Mouse (Mus musculus) cerebellum, adult 9-11 months (tissue): ENCODE data around the gene Ndufs2.

Experiments
- DNase-seq: peaks from one replicate; pipeline ENCODE4 v3.0.0; 2022

Ndufs2 gene

GRCm38 (mm10) chr1:171278436-171278835, 27.2 kb upstream of the Ndufs2 start:
- DNase-seq: peak; percentile 4

DNA sequence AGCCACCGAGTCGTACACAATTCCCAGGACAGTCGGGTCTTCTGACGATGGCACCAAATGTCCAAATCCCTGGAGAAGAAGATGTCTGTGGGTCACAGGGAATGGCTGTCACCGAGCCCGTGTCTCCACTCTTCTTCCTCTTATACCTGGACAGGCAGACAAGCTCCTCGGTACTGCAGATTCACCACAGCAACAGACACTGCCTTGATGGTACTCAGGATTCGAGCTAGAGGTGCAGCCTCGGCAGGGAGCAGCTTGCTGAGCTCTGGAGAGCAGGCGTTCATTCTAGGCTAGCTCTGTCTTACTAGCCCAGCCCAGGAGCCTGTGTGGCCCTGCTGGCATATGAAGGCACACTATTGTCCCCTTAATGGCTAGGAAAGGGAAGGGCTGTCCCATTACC, 26.5 kb upstream of the Ndufs2 start:
- no peak for DNase-seq

DNA sequence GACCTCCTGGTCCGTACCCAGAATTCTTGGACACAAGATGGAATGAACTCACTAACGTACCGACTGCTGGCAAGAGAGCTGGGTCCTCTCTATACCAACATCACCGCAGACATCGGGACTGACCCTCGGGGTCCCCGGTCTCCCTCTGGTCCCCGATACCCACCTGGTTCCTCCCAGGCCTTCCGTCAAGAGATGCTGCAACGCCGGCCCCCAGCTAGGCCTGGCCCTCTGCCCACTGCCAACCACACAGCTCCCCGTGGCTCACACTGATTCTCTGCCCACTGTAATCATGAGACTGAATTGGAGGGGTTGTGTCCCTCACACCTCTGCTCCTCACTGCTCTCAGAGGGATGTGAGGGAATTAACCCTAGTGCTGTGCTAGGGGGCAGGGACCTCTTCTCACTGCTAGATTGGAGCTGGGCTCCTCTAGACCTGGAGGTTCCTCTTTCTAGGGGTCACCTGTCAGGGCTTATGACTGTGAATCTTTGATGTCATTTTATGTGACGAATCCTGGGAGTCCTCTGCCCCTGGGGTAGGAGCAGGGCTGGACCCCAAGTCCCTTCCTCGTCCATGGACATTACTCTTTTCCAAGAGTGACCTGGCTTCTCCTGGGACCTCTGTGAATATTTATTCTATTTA, 25.0 kb upstream of the Ndufs2 start:
- peak; percentile 13 for DNase-seq

- no peak for DNase-seq
Measured at GRCm38 (mm10) chr1:171275144-171275734, 24.1 kb upstream of the Ndufs2 start.

DNA sequence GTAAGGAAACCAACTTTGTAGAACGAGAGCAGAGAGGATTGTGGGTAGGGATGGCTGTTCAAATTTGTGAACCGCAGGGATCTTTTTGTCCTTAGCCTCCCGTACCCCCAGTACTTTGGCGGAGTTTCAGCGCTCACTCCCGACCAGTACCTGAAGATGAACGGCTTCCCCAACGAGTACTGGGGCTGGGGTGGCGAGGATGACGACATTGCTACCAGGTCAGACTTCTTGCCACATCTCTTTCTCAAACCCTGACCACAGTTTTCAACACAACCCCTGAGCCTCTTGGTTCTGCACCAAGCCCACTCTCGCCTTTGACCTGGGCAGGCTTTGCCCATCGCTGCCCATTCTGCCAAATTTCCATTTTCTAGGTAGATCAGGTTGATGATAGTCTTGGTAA, 23.0 kb upstream of the Ndufs2 start:
- DNase-seq: no peak

- DNase-seq: no peak
Measured at GRCm38 (mm10) chr1:171272086-171272485, 20.9 kb upstream of the Ndufs2 start.

GRCm38 (mm10) chr1:171271622-171272021, 20.4 kb upstream of the Ndufs2 start:
- DNase-seq: no peak

DNA sequence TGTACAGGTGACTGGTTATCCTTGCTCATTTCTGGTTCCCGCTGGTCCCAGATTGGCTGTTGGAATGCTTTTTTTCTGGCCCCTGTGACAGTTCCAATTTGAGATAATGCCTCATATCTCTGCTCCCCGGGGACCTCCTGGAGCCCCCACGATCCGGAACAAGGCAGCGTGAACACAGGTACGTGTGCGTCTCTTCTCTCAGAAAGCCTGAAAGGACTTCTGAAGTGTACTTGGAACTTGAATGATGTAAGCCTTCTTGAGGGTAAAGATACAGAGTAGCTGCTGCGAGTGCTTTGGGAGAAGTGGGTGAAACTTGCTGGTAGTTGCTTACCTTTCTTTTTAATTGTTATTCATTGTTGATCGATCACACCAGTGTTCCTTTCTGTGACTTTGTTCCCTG, 20.0 kb upstream of the Ndufs2 start:
- DNase-seq: no peak

GRCm38 (mm10) chr1:171270573-171270900, 19.3 kb upstream of the Ndufs2 start:
- DNase-seq: no peak

- peak; percentile 97 for DNase-seq
Measured at GRCm38 (mm10) chr1:171269848-171270572, 18.8 kb upstream of the Ndufs2 start, which contains the start of gene B4galt3. Gene B4galt3 (plus strand): TSS chr1:171270328.

- DNase-seq: no peak
Measured at GRCm38 (mm10) chr1:171268341-171268740, 17.2 kb upstream of the Ndufs2 start.

DNA sequence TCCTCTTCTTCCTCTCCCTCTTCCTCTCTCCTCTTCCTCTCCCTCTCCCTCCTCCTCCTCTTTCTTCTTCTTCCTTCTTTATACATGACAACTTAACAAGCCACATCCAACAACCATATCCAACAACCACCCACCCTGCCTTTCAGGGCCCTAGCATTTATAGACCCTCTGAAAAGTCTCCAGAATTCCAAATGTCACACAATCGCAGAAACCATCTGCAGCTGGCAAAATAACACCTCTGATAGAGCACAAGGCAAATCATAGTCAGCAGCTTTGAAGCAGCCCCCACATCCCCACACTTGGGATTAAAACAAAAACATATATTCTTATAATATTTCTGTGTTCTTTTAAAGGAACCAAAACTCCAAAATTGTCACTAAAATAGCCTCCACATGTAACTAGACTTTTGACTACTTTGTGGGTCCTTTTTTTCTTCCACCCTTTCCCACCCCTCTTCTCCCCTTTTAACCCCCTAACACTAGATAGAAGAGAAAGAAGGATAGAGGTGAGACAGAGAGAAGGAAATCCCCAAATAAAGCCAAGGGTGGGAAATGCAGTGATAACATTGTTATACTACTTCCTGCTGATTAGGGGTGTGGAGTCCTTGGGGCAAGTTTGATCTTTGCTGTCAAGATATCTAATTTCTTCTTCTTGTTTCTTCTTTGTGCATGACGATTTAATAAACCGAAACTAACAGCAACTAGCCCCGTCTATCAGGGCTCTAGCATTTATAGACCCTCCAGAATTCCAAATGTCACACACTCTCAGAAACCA, 15.0 kb upstream of the Ndufs2 start:
- DNase-seq: no peak

DNA sequence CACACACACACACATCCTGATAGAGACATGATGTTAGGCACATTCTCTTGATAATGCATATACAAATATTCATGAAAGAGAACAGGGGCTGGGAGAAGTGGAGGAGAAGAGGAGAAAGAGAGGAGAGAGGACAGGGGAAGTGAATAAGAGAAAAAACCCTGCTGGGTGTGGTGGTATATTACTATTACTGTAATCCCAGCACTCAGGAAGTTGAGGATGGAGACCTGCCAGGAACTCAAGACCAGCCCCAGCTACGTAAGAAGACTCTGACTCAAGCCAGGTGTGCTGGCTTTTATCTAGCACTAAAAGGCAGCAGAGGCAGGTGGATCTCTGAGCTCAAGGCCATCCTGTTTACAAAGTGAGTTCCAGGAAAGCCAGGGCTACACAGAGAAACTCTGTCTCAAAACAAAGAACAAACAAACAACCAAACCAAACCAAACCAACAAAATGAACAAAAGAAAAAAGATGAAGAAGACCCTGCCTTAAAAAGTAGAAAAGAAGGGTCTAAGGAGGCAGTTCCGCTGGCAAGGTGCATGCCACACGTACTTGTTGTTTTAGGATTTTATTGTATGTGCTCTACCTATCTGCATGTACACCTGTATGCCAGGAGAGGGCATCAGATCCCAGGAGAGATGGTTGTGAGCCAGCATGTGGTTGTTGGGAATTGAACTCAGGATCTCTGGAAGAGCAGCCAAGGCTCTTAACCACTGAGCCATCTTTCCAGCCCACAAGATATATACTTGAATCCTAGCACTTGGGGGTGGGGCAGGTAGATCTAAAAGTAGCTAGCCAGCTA, 12.7 kb upstream of the Ndufs2 start:
- no peak for DNase-seq

DNA sequence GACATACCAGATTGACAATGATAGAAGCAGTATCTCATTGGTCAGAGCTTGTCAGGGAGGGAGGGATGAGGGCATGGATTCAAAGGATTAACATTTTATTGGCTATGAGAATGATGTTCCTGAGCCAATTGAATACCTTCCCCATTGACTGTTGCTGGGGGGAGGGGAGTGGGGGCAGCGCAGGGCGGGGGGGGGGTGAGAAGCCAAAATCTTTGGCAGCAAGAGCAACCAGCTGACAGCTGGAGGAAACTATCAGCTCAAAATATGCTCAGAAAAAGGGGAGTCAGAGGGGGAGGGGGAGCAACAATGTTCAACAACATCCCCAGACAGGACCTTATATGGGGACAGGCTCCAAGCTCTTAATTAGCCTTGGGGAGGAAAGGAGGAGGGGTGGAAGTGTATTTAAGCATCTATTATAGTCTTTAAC, 12.0 kb upstream of the Ndufs2 start:
- DNase-seq: no peak

- DNase-seq: no peak
Measured at GRCm38 (mm10) chr1:171262594-171263130, 11.5 kb upstream of the Ndufs2 start.

GRCm38 (mm10) chr1:171260316-171260715, 9.1 kb upstream of the Ndufs2 start:
- no peak for DNase-seq

DNA sequence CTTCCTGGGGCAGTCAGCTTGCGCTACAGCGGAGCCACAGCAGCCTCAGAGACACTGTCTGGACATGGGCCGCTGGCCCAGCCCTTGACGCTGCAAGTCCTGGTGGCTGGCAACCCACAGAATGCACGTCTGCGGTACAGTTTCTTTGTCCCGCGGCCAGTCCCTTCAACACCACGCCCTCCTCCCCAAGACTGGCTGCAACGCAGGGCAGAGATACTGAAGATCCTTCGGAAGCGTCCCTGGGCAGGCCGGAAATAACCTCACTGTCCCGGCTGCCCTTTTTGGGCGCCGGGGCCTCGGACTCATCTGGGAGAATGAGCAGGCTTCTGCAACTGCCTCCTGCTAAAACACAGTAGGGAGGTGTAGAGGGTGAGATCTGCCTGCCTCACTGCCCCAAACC, 7.7 kb upstream of the Ndufs2 start:
- DNase-seq: no peak

DNA sequence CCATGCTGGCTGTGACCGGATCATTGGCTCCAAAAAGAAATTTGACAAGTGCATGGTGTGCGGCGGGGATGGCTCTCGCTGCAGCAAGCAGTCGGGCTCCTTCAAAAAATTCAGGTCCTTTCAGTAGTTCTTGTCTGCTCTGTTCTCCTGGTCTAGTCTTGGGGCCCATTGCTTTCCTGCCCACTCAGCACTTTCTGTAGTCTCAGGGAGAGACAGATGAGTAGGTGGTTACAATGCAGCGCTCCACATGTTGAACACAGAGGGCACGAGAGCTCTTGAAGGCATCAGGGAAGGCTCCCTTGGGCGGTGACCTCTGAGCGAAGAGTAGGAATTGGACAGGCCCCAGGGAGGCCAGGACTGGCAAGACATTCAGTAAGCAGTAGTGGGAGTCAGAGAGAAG, 6.6 kb upstream of the Ndufs2 start:
- no peak for DNase-seq

- peak; percentile 55 for DNase-seq
Measured at GRCm38 (mm10) chr1:171256937-171257548, 5.9 kb upstream of the Ndufs2 start.

DNA sequence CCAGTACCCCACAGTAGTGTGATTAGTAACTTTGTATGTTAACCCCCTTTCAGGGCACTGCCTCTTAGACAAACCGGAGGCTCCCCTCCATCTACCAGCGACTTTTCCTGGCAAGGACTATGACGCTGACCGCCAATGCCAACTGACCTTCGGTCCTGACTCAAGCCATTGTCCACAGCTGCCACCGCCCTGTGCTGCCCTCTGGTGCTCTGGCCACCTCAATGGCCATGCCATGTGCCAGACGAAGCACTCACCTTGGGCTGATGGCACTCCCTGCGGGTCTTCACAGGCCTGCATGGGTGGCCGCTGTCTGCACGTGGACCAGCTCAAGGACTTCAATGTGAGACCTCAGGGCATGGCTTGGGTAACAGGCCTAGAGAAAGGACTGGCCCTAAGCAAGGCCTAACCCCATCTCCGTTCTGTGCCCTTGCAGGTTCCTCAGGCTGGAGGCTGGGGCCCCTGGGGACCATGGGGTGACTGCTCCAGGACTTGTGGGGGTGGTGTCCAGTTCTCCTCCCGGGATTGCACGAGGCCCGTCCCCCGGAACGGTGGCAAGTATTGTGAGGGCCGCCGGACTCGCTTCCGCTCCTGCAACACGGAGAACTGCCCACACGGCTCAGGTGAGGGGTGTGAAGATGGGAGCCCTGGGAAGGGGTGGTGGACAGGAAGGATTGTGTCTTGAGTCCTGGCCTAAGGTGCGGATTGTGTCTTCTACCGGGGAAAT, 5.1 kb upstream of the Ndufs2 start:
- DNase-seq: no peak

- no peak for DNase-seq
Measured at GRCm38 (mm10) chr1:171252415-171252814, 1.2 kb upstream of the Ndufs2 start.
